Mouse (Mus musculus) megakaryocyte progenitor cell, adult 5-6 weeks (primary cell): Measurements from ENCODE around the gene Morc2a. TPM values are rescaled to one million over a fixed set of nuclear protein-coding genes. Genes with fewer than 3 reads are reported as not detected.

Experiments
- ATAC-seq: replicated peaks from 2 replicates; pipeline ENCODE4 v1.8.0; 2016; ENCODE audit warnings: mild to moderate bottlenecking, moderate TSS enrichment, inconsistent platforms; ENCODE audit not compliant: poor library complexity
- total RNA-seq, 2 experiments: library from RNA; stranded (forward) in 1 of 2; stranded (reverse) in 1 of 2; fragments of 157-497, 149-512 nt in 1 of 2; fragments of 200-1000 nt in 1 of 2; gene quantifications; 2 replicates each; pipeline versions ENCODE4 v1.2.3 to v1.2.4; 2015 to 2017

Morc2a gene
- total RNA-seq (2015): 26.4 and 29.5 TPM in 2 replicates
- total RNA-seq (2017): 29.6 and 38.8 TPM in 2 replicates

DNA sequence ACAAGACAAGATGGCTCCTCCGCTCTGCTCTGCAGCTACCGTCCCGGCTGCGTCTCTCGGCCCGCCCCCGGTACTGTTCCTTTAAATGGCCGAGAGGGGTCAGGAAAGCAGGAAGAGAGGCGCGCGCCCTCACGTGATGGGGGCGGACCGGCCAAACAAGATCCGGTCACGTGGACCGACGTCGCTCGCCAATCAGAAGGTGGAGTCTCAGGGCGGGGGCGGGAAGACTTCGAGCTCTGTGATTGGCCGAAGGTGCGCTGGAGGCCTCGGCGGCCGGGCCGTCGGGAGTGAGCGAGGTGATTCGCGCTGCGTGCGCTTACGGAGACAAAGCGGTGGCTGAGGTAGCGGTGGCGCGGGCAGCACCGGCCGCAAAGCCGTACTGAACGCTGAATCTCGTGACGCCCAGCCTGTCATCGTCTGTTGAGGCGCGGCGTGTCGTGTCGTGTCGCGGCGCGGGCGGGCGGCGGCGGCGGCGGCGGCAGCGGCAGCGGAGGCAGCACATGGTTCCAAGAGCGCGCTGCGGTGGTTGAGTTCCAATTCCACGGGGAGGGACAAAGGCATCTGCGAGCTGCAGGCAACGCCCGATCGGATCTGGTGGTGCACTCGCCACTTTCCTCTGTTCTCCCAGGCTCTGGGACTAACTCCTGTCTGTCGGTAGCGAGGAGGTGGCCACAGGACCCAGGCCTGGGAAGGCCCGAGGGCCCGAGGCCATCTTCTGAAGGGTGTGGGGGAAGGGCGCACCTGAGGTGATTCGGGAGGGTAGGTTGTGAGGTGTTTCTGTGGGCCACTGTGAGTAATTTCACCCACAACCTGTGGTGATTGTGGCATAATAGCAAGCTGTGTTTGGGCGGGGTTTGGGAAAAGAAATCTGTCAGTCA is at the start of gene Morc2a:
Morc2a (plus strand) TSS at position 228 of the 878 bp plus-strand sequence.
- peak; percentile 97 for ATAC-seq

DNA sequence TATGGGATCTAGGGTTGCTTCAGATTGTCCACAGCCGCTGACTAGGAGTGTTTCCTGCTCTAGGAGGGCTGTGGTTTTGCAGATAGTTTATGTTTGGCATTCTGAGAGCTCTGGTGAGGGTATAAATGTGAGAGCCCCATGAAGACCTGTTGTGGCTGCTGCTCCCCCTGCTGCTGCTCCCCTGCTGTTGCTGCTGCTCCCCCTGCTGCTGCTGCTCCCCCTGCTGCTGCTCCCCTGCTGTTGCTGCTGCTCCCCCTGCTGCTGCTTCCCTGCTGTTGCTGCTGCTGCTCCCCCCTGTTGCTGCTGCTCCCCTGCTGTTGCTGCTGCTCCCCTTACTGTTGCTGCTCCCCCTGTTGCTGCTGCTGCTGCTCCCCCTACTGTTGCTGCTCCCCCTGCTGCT is 47.0 kb upstream of the Morc2a start:
- ATAC-seq: peak; percentile 23; the same call in 1 of the 2 replicates

DNA sequence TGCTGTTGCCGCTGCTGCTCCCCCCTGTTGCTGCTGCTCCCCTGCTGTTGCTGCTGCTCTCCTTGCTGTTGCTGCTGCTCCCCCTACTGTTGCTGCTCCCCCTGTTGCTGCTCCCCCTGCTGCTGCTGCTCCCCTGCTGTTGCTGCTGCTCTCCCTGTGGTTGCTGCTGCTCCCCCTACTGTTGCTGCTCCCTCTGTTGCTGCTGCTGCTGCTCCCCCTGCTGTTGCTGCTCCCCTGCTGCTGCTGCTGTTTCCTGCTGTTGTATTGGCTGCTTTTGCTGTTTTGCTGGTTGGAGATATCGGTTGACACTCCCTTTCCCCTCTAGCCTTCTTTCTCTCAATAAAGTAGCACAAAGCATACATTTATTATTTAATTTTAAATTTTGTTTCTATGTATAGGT is 46.3 kb upstream of the Morc2a start:
- peak; percentile 55; the same call in 1 of the 2 replicates for ATAC-seq

DNA sequence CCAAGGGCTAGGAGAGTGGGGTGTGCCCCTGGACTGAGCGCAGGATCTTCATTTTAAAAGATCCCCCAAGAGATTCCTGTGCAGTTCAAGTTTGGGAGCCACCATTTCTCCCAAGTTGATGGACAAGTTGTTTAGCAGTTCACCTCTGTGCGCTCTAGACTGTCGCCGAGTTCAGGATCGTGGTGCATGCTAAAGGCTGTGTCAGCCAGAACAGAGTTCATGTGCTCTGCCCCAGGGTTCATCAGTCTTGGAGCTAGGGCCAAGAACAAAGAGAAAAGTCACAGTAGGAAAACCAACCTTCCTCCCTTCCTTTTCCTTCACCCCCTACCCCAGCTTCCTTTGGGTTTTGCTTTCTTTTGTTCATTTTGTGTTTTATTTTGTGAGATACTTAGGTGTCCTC is 42.5 kb upstream of the Morc2a start:
- no peak for ATAC-seq

DNA sequence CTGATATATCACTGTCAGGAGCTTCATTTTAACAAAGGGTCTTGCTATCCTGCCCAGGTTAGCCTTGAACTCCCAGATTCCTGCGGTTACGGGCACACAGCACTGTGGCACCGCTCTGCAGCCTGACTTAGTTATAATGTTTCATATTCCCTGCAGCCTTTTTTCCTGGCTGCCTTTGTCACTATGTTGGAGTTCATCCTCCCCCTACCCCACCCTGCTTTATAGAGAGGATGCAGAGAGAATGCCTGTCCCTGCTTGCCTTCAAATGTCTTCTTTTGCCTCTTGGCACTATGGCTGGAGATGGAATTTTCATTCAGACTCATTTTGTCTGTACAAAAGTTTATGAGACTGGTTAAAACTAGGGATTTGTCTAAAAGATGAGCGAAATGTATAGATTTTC is 33.4 kb upstream of the Morc2a start:
- no peak for ATAC-seq

DNA sequence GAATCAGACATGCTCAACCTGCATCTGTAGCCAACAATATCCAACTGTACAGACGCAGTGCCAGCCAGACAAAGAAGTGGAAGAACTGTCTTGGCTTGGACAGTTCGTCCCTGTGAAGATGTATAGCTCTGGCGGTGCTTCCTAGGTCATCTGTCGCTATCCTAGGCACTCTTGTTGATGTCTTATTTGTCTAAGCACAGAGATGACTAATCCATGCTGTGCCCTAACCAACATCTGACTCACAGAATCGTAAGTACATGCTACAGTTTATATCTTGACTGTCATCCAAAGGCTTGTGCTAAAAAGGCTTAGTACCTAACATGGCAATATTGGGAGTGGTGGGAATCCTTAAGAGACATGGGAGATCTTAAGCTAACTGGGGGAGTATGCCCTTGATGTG is 26.2 kb upstream of the Morc2a start:
- no peak for ATAC-seq

DNA sequence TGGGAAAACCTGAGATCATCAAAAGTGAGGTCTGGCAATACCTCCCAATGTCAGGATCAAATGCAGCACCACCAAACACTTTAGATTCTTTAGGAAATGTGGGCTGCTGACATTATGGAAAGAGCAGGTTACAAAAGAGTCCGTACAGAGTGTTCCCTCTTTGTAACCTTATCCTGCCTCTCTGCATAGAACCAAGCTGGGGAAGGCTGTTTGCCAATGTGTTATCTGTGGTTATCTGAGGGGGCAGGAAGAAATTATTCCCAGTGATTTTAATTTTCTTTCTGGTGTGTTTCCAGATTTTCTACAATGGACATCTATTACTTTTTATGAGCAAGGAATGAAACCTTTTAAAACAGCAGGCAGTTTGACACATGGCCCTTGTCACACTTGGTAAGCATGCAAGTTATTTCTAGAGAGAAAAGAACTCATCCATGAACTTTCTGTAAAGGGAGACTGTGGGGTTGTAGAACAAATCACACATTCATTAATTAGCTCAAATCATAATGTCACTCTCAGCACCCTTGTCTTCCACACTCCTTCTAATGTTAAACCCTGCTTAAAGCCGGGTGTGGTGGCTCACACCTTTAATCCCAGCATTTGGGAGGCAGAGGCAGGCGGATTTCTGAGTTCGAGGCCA is 24.5 kb upstream of the Morc2a start:
- no peak for ATAC-seq

DNA sequence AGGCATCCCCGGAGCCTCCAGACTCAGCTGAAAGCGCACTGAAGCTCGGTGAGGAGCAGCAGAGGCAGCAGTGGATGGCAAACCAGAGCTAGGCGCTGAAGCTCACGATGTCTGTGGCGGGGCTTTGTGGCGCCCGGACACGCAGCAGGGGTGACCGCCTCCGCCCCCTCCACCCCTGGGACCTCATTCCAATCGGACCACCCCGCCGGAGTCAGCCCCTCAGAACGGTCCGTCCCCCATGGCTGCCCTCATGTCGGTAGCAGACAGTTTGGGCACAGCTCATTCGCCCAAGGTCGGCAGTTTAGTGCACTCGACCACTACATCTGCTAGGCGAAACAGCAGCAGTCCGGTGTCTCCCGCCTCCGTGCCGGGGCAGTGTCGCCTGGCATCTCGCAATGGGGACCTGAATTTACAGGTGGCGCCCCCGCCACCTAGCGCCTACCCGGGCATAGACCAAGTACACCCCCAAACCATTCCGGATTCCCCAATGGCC is 19.9 kb upstream of the Morc2a start:
- peak; percentile 26; the same call in 1 of the 2 replicates for ATAC-seq

DNA sequence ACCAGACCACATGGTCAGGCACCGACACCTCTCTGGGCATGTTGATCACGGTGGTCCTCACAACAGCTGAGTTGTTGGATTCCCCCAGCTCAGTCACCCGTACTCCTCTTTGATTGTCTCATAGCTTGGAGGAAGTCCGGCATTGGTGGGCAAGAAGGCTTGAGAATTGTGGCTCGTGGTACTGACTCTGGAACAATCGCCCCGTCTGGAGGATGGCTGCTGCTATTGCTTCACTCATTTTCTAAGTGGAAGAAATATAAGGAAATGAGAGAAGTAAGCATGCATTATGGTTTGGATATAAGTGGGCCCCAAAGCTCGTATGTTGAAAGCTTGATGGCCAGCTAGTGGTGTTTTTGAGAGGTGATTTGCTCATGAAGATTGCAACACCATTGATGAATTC is 15.7 kb upstream of the Morc2a start:
- ATAC-seq: peak; percentile 75

DNA sequence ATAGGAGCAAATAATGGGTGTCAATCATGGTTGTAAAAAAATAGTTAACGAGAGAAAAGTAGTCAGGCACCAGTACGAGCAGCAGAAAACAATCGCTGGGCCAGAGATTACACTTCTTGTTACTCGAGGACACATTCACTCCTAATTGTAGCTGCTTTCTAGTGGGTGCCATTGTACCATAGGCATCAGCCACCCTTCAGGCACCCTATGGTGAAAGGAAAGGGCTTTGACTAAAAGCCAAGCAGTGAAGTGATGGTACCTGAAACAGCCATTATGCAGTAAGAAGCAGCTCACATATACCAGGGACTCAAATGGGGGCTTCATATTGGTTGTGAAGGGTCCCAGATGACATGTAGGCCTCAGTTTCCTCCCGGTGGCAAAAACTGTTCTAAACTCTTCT is 1.3 kb upstream of the Morc2a start:
- no peak for ATAC-seq

DNA sequence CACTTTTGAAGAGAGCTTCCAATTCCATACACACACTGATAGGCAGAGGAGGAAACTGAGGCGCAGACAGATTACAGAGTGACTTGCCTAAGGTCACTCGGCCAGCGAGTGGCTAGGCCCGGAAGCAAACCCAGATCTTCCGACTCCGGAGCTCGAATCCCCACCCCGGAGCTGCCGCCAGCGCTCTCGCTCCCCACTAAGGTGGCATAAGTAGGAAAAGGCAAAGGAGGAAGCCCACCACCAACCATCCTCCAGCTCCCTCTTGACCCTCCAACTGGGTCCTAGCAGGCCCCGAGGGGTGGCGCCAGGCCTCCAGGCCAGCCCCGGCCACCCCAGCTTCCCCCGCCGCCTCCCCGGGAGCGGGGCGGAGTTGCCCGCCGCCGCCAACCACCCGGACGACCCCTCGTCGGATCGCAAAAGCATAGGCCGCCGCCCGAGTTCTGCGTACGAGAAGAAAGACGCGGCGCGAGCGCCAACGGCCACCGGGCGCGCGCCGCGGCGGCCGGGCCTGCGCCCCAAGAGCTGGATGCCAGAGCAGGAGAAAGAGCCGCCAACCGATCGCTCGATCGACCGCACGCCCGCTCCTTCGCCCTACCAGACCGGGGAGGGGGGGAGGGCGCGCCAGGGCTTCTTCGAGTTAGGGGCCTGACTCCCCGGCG is 557 bp upstream of the Morc2a start:
- no peak; the same call in 1 of the 2 replicates for ATAC-seq

DNA sequence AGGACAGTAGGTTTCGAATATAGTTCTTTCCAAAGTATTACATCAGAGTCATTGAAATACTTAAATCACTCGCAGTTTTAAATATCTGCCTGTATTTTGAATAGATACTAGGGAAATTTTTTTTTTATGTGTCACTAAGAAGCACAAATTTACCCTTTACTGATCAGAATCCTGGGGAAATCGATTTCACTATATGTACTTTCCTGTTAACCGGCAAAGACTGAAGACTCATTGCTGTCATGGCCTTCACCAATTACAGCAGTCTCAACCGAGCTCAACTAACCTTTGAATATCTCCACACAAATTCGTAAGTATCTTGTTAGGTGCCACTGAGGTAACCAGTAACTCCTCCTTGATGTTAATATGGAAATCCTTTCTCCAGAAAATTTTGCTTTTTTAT is 1.1 kb downstream of the Morc2a start:
- no peak for ATAC-seq

DNA sequence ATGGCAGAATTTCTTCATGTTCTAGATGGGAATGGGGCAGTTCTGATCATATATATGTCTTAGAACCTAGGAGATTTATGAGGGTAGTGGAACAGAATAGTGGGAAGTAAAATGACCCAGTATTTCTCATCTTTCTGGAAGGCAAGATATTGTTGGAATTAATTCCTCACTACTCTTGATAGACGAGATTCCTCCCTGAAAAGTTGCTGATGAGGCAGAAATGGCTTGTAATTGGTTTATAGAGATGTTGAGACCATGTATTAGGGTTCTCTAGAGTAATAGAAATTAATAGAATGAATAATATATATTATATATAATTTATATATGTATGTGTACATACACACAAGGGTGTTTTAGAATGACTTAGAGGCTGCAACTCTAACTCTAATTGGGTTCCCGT is 13.0 kb downstream of the Morc2a start:
- no peak for ATAC-seq

DNA sequence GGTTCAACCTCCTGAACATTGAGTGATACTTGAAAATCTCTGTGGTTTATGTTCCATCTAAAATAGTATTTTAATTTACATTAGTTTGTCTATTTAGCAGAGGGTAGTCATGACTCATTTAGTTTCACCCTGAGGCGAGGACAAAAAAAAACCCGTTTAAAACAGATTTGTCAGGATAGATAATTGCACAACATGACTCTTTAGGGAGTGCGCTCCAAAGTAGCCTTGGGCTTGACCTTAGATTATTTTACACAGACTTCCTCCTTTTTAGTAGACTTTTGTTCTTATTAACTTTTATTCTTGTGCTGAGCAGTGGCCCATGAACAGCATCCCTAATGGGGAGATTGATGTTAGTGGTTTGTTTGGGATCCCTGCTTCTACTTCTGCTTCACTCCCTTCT is 18.5 kb downstream of the Morc2a start:
- ATAC-seq: no peak

DNA sequence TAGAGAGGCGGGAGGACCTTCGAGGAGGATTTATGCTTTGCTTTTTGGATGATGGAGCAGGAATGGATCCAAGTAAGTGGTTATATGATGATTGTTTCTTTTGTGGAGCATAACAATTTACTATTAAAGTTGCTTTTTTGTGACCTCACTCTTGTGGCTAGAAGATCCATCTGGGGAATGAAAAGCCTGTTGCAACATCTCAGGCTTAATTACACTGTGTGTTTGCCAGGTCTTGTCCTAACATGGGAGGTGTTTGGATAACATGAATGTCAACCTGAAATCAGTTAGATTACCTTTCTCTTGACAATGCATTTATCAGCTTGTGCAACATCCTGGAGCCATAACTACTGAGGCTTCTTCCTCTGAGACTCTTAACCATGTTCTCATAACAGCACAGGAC is 19.8 kb downstream of the Morc2a start:
- no peak for ATAC-seq

DNA sequence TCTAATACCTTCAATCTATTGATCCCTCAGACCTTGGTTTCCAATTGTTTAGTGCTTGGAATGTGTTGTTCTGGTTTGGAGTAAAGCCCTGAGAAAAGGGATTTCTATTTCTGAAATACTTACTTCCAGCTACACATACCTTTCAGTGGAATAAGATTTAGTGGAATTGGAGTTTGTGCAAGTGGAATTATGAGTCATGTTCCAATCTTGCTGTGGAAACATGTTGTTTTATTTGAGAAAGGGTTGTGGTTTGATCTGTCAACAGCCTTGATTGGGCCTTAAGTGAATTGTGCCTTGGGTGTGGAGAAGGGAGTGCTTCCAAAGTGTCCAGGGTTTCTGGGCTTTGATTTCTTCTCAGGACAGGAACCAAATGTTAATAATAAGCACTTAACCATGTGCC is 20.9 kb downstream of the Morc2a start:
- ATAC-seq: no peak

DNA sequence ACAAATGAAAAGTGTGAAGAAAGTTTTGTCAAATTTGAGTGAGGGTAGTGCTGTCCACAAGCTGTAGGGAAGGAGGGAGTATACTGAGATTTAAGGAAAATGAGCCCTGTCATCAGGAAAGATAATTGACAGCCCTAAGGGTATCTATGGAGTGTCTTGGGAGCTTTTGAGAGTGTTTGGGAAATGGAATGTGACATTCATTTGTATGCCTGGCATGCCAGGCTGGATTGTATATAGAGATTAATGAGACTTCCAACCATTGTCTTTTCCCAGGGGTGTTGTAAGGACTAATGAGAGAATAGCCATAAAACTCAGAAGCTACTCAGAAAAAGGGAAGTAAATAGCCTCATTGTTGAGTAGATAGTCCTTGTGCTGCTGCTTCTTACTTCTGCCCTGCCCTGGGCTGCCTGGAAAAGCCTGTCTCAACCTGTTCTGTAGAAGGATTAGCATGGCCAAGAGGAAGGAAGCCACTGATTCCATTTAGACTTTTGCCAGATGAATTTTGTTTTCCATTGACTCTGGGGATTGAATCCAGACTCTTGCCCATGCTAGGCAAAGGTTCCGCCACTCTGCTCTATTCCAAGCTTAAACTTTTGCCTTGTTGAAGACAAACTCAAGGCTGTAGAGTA is 22.1 kb downstream of the Morc2a start:
- no peak for ATAC-seq

DNA sequence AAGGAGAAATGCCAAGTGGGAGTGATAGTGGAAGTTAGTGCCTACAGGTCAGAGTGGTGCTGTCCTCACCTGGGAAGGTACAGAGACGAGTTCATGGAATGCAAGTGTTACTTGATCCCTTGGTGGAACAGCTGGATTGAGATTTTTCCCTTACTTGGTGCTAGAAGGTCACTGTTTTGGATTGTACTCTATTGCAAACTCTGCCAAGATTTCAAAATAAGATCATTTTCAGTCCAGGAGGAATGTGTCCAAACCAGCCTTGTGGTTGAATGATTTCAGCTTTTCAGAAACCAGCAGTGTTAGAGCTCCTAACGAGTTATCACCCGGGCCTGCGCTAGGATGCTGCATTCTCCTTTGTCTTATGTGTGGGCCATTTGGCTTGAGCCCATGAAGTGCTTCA is 25.6 kb downstream of the Morc2a start:
- ATAC-seq: no peak

DNA sequence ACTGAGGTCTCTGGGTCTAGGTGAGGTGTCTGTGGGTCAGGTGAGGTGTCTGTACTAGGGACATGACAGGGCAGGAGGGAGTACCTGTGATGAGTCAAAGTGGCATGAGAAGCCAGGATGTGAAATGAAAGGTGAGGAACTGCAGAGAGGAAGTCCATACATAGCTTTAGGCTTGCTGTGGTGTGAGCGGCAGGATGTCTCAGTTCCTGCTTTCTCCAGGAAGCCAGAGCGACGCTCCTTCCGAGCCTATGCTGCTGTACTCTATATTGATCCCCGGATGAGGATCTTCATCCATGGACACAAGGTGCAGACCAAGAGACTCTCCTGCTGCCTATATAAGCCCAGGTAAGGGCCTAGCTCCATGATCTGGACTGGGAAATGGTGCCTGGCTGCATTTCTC is 27.4 kb downstream of the Morc2a start:
- peak; percentile 34; the same call in 1 of the 2 replicates for ATAC-seq

DNA sequence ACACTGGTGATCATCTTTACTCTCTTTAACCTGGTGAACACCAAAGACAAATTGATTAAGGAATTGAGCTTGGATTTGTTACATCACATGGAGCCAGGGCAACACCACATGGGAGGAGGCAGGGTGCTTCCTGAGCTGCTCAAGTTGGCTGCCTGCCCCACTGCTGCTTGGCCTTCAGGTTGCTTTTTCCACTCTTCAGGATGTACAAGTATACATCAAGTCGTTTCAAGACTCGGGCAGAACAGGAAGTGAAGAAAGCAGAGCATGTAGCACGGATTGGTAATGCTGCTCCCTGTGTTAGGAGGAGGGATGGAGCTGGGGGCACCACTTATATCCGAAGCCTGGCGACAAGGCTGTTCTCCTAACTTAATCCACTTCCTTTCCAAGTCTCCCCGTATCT is 28.2 kb downstream of the Morc2a start:
- ATAC-seq: no peak

DNA sequence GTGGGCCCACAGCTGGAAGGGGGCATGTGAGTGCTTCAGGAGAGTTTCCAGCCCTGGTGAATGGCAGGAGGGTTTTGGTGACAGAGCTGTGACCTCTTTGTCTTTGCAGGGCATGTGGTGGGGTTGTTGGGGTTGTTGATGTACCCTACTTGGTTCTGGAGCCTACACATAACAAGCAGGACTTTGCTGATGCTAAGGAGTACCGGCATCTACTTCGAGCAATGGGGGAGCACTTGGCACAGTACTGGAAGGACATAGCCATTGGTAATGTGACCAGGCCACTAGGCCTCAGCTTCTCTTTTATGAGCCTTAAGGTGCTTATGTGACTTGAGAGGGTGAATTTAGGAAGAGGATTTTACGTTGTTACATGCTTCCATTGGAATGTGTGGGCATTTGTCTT is 30.8 kb downstream of the Morc2a start:
- ATAC-seq: no peak
